Mouse (Mus musculus) neural tube, embryonic 12.5 days (tissue): ENCODE results near the gene Relch. TPM values are rescaled to one million over a fixed set of nuclear protein-coding genes. Genes with fewer than 3 reads are reported as not detected.

Experiments
- ATAC-seq: fragments of 200-750 bp; cut with Nextera tagmentation; 2 replicates; pipeline ENCODE4 v1.8.0; 2017; ENCODE audit warnings: low read depth, mild to moderate bottlenecking, moderate TSS enrichment, moderate library complexity; ENCODE audit not compliant: low FRiP score
- H3K27ac ChIP-seq: fragments of 300-500 bp; sonication (generic); 2 replicates; pipeline ENCODE4 v1.5.1; 2016
- H3K27me3 ChIP-seq: fragments of 300-500 bp; sonication (generic); replicated peaks from 2 replicates; pipeline ENCODE4 v1.6.1; 2016; ENCODE audit warnings: mild to moderate bottlenecking
- H3K36me3 ChIP-seq: fragments of 300-500 bp; sonication (generic); 2 replicates; pipeline ENCODE4 v1.6.1; 2016; ENCODE audit warnings: mild to moderate bottlenecking
- H3K4me1 ChIP-seq: fragments of 300-500 bp; sonication (generic); 2 replicates; pipeline ENCODE4 v1.6.1; 2016
- H3K4me2 ChIP-seq: fragments of 300-500 bp; sonication (generic); replicated peaks from 2 replicates; pipeline ENCODE4 v1.6.1; 2016; ENCODE audit warnings: mild to moderate bottlenecking
- H3K4me3 ChIP-seq: fragments of 300-500 bp; sonication (generic); 2 replicates; pipeline ENCODE4 v1.5.1; 2016
- H3K9ac ChIP-seq: fragments of 300-500 bp; sonication (generic); 2 replicates; pipeline ENCODE4 v1.6.1; 2016; ENCODE audit warnings: mild to moderate bottlenecking
- H3K9me3 ChIP-seq: fragments of 300-500 bp; sonication (generic); 2 replicates; pipeline ENCODE4 v1.6.1; 2016; ENCODE audit warnings: mild to moderate bottlenecking
- WGBS: fragments of 180-500 bp; shearing (Covaris S2); methylation state at CpG from one replicate; pipeline ENCODE4 v1.1.7; 2016; 5-methylcytosine and 5-hydroxymethylcytosine counted together
- polyA plus RNA-seq: library from polyadenylated mRNA; unstranded; fragments of >200 nt; fragmentation: Nextera tagmentation; extraction: Ambion mirVana; gene quantifications from 2 replicates; pipeline ENCODE4 v1.2.1, GENCODE M21; 2016

The Relch gene
- polyA plus RNA-seq, 1 experiment from 2014 or later = 46.6 TPM

GRCm38 (mm10) chr1:105781391-105782146, 117.9 kb downstream of the Relch start:
- WGBS = 45% methylated on average over 12 of the region's 12 CpGs
- Histone ChIP-seq H3K9ac (no peak overlapping the region), H3K36me3 (no peaks in the 10 kb centered on the region), H3K4me1 (no peaks in the 10 kb centered on the region), H3K4me2 (peak overlapping the region; percentile 85), H3K27me3 (peaks cover 28% of the 10 kb centered on the region), H3K27ac (no peak overlapping the region), H3K4me3 (0 out of 2 replicates have a peak overlapping the region, but pooled peaks have one; percentile 50), H3K9me3 (no peaks in the 10 kb centered on the region)
- ATAC-seq = no peak

DNA sequence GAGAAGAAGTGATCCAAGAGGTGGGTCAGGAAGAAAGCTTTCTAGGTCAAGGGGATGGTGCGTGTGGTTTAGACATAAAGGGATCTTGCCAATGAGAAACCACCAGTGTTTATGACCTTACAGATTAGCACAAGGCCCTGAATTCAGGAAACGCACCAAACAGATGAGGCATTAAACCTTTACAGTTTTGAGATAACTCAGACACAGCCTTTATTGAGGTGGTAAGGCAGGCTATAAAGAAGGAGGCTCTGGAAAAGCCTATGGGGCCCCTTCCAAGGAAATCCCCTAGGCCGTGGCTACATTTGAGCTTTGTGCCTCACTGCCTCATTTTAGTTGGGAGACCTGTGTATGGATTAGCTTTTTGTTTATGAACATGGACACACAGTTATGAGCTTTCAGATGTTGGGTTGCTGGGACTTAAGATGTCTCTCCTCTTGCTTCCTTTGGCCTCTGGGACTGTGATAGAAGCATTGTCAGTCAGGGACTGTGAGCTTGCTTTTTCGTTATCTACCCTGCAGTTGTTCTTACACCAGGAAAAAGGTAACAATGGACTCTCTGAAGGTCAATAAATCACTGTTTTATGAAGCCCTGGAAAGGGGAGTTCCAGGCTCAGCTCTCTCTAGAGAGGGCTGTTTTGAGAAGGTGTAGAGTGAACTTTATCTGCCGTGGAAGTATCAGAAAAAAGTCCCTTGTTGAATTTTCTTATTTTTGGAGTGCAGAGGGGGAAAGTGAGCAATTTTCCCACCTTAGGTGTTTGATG, 120.8 kb downstream of the Relch start:
- Histone ChIP-seq H3K9me3 (no peaks in the 10 kb centered on the region), H3K27me3 (peaks cover 28% of the 10 kb centered on the region), H3K4me3 (no peak overlapping the region), H3K4me1 (no peaks in the 10 kb centered on the region), H3K27ac (no peak overlapping the region), H3K9ac (no peak overlapping the region), H3K36me3 (no peaks in the 10 kb centered on the region), H3K4me2 (no peak overlapping the region)
- 49% methylated on average over 5 of the region's 5 CpGs for WGBS
- no peak for ATAC-seq

GRCm38 (mm10) chr1:105785146-105785545, 121.5 kb downstream of the Relch start:
- WGBS = 86% methylated on average over 4 of the region's 4 CpGs
- Histone ChIP-seq H3K4me3 (no peak overlapping the region), H3K27ac (no peak overlapping the region), H3K9me3 (no peaks in the 10 kb centered on the region), H3K27me3 (peaks cover 23% of the 10 kb centered on the region), H3K4me1 (no peaks in the 10 kb centered on the region), H3K36me3 (no peaks in the 10 kb centered on the region), H3K4me2 (no peak overlapping the region), H3K9ac (no peak overlapping the region)
- no peak for ATAC-seq

DNA sequence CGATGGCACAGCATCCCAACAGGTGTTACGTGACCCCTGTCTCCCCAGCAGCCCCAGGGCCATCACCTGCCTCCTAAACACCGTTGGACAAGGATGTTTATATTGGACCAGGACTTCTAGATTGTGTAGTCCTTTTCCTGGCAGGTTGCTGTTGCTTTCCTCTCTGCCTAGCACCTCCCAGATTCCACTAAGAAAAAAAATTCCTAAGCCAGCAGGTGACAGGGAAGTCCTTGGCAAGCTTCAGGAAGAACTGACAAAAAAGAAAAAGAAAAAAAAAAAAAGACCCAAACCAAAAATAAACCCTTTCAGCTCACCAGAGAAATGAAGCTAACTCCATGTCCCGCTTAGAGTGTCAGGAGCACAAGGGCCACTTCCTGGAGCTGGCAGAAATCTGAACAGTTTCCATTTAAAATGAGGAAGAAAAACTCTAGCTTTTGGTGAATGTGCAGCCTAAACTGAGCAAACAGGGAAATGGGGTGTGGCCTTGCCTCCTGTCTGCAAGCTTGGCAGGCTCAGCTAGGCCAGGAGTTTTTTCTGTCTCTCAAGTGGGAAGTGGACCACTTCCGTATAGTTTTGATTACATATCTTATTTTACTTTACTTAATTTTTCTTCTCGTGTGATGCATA, 123.2 kb downstream of the Relch start:
- no peak for ATAC-seq
- WGBS = 82% methylated on average over 6 of the region's 6 CpGs
- Histone ChIP-seq H3K9ac (no peak overlapping the region), H3K4me2 (no peak overlapping the region), H3K36me3 (no peaks in the 10 kb centered on the region), H3K27ac (no peak overlapping the region), H3K9me3 (no peaks in the 10 kb centered on the region), H3K27me3 (peaks cover 7% of the 10 kb centered on the region; the same call in 1 of the 2 replicates), H3K4me3 (no peak overlapping the region), H3K4me1 (no peaks in the 10 kb centered on the region)

GRCm38 (mm10) chr1:105790103-105790502, 126.4 kb downstream of the Relch start:
- Histone ChIP-seq H3K4me2 (no peak overlapping the region), H3K36me3 (no peaks in the 10 kb centered on the region), H3K4me1 (no peaks in the 10 kb centered on the region), H3K27ac (no peak overlapping the region), H3K9me3 (no peaks in the 10 kb centered on the region), H3K4me3 (no peak overlapping the region), H3K27me3 (no peaks in the 10 kb centered on the region), H3K9ac (no peak overlapping the region)
- 95% methylated on average over 3 of the region's 3 CpGs for WGBS
- ATAC-seq = no peak

GRCm38 (mm10) chr1:105794670-105795069, 131.0 kb downstream of the Relch start:
- Histone ChIP-seq H3K4me3 (no peak overlapping the region), H3K4me1 (no peaks in the 10 kb centered on the region), H3K9ac (no peak overlapping the region), H3K27ac (no peak overlapping the region), H3K4me2 (no peak overlapping the region), H3K27me3 (no peaks in the 10 kb centered on the region), H3K36me3 (no peaks in the 10 kb centered on the region), H3K9me3 (no peaks in the 10 kb centered on the region)
- 90% methylated on average over 6 of the region's 6 CpGs for WGBS
- no peak for ATAC-seq

DNA sequence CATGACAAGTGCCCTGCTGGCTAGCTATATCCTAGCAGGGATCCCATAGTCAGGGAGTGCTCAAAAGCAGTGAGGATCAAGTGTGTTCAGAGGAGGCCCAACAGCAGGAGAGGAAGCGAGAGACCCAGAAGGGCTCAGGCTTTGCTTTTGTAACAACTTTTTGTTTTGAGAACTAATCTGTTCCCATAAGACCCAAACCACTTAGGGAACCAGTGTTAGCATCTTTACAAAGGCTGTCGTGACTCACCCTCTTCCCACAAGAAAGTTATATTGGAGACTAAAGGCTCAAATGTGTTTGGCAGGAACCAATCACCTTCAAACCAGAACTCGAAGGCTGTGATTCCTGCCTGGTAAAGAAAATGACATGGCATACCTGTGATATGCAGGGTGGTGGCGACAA, 132.0 kb downstream of the Relch start:
- 81% methylated on average over 4 of the region's 4 CpGs for WGBS
- Histone ChIP-seq H3K9ac (no peak overlapping the region), H3K27me3 (no peaks in the 10 kb centered on the region), H3K36me3 (no peaks in the 10 kb centered on the region), H3K9me3 (no peaks in the 10 kb centered on the region), H3K27ac (no peak overlapping the region), H3K4me1 (no peaks in the 10 kb centered on the region), H3K4me2 (no peak overlapping the region), H3K4me3 (no peak overlapping the region)
- no peak for ATAC-seq

DNA sequence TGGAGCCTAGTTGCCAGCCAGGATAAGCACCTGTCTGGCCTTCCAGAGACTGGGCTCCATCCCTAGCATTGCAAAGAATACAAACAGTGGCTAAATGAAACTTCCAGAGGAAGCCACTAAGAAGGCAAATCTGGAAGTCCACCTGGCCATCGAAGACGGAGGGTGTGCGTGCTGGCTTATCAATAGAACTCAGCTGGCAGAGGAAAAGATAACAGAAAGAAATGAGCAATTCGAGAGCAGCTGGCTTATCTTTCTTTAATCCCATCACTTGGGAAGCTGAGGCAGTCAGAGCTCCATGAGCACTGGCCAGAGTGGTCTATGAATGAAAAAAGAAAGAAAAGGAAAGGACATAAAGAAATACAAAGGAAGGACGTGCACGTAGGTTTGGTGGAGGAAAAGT, 136.9 kb downstream of the Relch start:
- no peaks in the 10 kb centered on the region for H3K4me1 ChIP-seq
- no peaks in the 10 kb centered on the region for H3K9me3 ChIP-seq
- H3K4me2 ChIP-seq = no peak overlapping the region
- no peak for ATAC-seq
- H3K27me3 ChIP-seq = no peaks in the 10 kb centered on the region
- H3K9ac ChIP-seq = no peak overlapping the region
- no peak overlapping the region for H3K27ac ChIP-seq
- WGBS = 90% methylated on average over 6 of the region's 6 CpGs
- no peak overlapping the region for H3K4me3 ChIP-seq
- no peaks in the 10 kb centered on the region for H3K36me3 ChIP-seq

DNA sequence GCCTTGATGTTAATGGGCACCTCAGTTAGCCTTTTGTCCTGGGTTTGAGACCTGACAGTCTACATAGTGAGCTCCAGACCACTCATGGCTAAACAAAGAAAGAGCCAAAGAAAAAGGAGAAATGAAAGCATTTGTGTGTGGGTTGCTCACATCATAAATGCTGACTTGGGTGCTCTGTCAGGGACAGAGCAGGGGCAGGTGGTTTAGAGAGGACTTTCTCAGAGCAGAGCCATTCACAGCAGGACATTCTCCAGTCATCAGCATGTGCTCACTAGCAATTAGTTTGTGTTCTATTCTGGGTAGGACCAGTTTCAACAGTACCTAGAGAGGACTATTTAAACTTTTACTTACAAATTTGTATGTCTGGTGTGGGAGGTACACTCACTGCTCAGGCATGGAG, 137.6 kb downstream of the Relch start:
- H3K27ac ChIP-seq = no peak overlapping the region
- no peaks in the 10 kb centered on the region for H3K4me1 ChIP-seq
- ATAC-seq = no peak
- no peaks in the 10 kb centered on the region for H3K36me3 ChIP-seq
- H3K4me2 ChIP-seq = no peak overlapping the region
- H3K4me3 ChIP-seq = no peak overlapping the region
- no peaks in the 10 kb centered on the region for H3K9me3 ChIP-seq
- H3K27me3 ChIP-seq = no peaks in the 10 kb centered on the region
- H3K9ac ChIP-seq = no peak overlapping the region

DNA sequence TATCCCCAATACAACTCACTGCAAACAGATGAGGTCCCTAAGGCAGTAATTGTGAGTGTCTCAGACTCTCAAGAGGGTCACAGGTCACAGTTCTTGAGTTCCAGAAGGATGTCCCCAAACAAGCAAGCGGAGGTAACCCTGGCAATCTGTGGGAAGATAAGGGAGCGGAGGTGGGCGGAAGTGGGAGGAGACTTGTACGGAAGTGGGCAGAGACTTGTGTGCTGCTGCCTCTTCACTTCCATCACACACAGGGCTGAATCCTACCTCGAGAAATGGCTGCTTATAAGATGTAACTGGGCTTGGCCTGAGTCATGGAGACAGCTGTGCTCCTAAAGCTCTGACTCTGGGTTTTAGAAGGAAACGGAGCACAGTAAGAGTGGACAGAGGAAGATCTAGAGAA, 139.3 kb downstream of the Relch start:
- 83% methylated on average over 6 of the region's 6 CpGs for WGBS
- Histone ChIP-seq H3K36me3 (no peaks in the 10 kb centered on the region), H3K4me2 (no peak overlapping the region), H3K4me3 (no peak overlapping the region), H3K27ac (no peak overlapping the region), H3K4me1 (no peaks in the 10 kb centered on the region), H3K9me3 (no peaks in the 10 kb centered on the region), H3K27me3 (no peaks in the 10 kb centered on the region), H3K9ac (no peak overlapping the region)
- no peak for ATAC-seq

- 79% methylated on average over 3 of the region's 3 CpGs for WGBS
- ATAC-seq = no peak
- H3K27ac ChIP-seq = no peak overlapping the region
- no peaks in the 10 kb centered on the region for H3K27me3 ChIP-seq
- H3K9ac ChIP-seq = no peak overlapping the region
- H3K4me1 ChIP-seq = no peaks in the 10 kb centered on the region
- no peaks in the 10 kb centered on the region for H3K9me3 ChIP-seq
- no peak overlapping the region for H3K4me3 ChIP-seq
- H3K4me2 ChIP-seq = no peak overlapping the region
- H3K36me3 ChIP-seq = no peaks in the 10 kb centered on the region
These were observed 140.6 kb downstream of the Relch start for GRCm38 (mm10) chr1:105804285-105804684.
